Mouse (Mus musculus): Measurements from ENCODE around the gene Mpp5. TPM values are rescaled to one million over a fixed set of nuclear protein-coding genes. Genes with fewer than 3 reads are reported as not detected.
A peak's percentile ranks its signal among the peaks of the same experiment; 100 is the strongest.

Mpp5 gene
- polyA plus RNA-seq, 1 experiment from 2014 or later, result 30.3 TPM

DNA sequence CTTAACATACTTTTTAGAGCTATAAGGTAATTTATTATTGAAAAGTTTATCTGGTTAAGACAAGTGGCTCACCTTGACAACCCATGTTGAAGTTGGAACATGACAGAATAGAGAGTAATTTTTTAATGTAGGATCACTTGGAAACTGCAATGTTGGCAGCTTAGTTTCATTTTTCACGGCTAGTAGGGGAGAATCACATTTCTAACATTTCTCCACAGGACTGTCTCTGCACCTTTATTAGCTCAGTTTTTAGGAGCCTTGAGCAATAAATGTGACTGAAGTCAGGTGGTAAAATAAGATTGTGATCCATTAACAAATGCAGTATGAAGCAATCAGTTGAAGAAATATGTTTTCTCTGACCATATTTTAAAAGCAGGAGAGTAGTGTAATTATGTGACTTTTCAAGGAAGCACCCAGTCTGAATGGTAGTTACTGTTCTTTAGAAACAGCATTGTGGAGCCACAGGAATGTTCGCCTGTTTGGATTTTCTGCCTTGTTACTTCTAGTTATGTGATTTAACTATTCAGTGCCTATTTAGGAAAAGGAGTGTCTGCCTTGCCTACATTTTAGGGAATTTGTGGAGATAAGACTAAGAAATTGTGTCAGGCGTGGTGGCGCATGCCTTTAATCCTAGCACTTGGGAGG is 29.8 kb downstream of the Mpp5 start:
- no peaks in the 10 kb centered on the region for H3K27me3 ChIP-seq (ENCODE audit: low read depth, poor library complexity, severe bottlenecking)
- peak overlapping the region; percentile 35; the same call in 1 of the 2 replicates for H3K27ac ChIP-seq (replicated peaks)
- 54% methylated on average over 4 of the region's 4 CpGs for WGBS
- no peak overlapping the region for H3K4me3 ChIP-seq
- H3K36me3 ChIP-seq, result peaks cover 7% of the 10 kb centered on the region
- no peaks in the 10 kb centered on the region for H3K9me3 ChIP-seq (replicated peaks)
- DNase-seq (ENCODE audit: low spot score), result no peak
- peaks cover 32% of the 10 kb centered on the region for H3K4me1 ChIP-seq

DNA sequence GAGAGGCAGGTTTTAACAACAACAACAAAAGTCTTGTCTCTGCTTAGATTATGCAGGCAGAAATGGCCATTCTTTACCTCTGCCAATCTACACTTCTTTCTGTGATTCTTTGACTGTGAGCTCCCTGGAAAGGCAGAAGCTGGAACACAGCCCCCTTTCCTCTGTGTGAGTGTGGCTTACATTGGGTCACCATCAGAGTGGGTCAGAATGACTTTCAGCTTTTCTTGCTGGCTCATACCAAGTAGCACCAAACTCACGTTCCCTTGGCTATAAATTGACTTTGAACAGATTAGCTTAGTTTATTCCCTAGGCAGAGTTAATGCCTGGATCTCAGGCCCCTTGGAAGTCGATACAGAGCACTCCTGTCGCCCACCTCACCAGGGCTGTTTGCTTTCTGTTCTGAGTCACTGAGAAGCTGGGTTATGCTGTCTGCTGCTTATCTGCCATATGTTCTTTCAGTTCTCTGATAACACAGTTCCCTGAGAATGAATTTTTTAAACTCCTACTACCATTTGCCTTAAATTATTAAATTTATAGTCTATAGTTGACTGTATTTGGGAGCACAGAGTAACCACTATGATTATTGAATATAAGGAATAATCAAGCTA is 39.7 kb downstream of the Mpp5 start:
- DNase-seq (ENCODE audit: low spot score), result no peak
- H3K27me3 ChIP-seq (ENCODE audit: low read depth, poor library complexity, severe bottlenecking), result no peaks in the 10 kb centered on the region
- 48% methylated on average over 3 of the region's 3 CpGs for WGBS

DNA sequence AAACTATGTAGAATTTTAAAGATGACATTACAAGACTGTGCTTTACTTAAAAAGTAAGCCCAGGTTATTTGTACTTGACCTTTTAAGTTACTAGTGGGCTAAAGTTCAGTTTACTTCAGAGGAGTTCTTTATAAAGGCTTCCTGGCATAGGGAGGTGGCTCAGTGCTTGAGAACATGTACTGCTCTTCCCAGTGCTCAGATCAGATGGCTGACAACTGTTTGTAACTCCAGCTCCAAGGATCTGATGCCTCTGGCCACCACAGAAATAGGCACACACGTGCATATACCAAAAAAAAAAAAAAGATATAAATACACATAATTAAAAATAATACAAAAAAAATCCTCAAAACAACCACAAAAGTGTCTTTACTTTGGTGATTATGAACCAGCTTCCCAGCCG is 42.1 kb downstream of the Mpp5 start:
- H3K27me3 ChIP-seq (ENCODE audit: low read depth, poor library complexity, severe bottlenecking), result no peaks in the 10 kb centered on the region
- DNase-seq (ENCODE audit: low spot score), result no peak
- no peak overlapping the region for H3K4me3 ChIP-seq
- WGBS, result 82% methylated on average over 2 of the region's 2 CpGs
- no peaks in the 10 kb centered on the region for H3K36me3 ChIP-seq
- H3K9me3 ChIP-seq (replicated peaks), result no peaks in the 10 kb centered on the region
- no peak overlapping the region for H3K27ac ChIP-seq (replicated peaks)
- H3K4me1 ChIP-seq, result peaks cover 23% of the 10 kb centered on the region

More for the DNA sequence above, 39.7 kb downstream of the Mpp5 start:
- Histone ChIP-seq H3K4me3 (no peak overlapping the region), H3K9me3 (replicated peaks) (no peaks in the 10 kb centered on the region), H3K36me3 (no peaks in the 10 kb centered on the region), H3K4me1 (peaks cover 9% of the 10 kb centered on the region), H3K27ac (replicated peaks) (no peak overlapping the region)

DNA sequence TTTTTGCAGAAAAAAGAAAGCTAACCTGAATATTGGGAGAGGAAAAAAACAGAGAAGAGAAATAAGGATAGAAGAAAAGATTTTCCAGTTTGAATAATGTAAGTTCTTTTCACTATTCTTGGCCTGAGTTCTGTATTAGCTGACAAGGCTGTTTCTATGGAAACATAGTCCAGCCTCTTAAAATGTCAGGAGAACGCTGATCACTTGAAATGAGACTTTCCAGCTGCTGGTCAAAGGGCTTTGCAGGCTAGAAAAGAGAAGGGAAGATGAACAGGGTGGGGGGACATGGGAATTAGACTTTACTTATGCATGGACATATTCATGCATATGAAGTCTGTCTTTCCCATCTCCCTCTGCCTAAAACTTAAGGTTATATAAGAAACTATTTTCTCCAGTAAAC is 45.5 kb downstream of the Mpp5 start:
- no peaks in the 10 kb centered on the region for H3K9me3 ChIP-seq (replicated peaks)
- H3K27me3 ChIP-seq (ENCODE audit: low read depth, poor library complexity, severe bottlenecking), result no peaks in the 10 kb centered on the region
- DNase-seq (ENCODE audit: low spot score), result no peak
- H3K4me1 ChIP-seq, result peaks cover 18% of the 10 kb centered on the region
- 22% methylated on average over 1 of the region's 1 CpGs for WGBS
- no peak overlapping the region for H3K27ac ChIP-seq (replicated peaks)
- peaks cover 23% of the 10 kb centered on the region for H3K36me3 ChIP-seq
- H3K4me3 ChIP-seq, result no peak overlapping the region

DNA sequence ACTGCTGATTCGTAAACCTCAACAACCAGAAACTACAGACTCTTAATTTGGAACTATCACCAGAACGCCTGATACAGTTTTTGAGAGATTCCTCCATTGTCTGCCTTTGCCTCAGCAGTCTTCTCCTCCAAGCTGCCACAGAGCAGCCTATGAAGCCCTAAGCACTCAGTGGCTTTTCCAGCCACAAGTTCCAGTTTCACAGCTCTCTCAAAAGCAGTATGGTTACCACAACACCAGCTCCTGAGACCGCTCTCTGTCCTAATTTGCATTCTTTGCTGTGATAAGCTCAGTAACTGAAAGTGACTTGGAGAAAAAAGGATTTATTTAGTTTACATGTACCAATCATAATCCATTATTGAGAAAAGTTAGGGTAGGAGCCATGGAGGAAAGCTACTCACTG is 51.3 kb downstream of the Mpp5 start:
- Histone ChIP-seq H3K9me3 (replicated peaks) (no peaks in the 10 kb centered on the region), H3K27me3 (ENCODE audit: low read depth, poor library complexity, severe bottlenecking) (no peaks in the 10 kb centered on the region), H3K4me1 (no peaks in the 10 kb centered on the region), H3K4me3 (no peak overlapping the region), H3K27ac (replicated peaks) (no peak overlapping the region), H3K36me3 (peaks cover 25% of the 10 kb centered on the region)
- no peak for DNase-seq (ENCODE audit: low spot score)
- 87% methylated on average over 3 of the region's 3 CpGs for WGBS

DNA sequence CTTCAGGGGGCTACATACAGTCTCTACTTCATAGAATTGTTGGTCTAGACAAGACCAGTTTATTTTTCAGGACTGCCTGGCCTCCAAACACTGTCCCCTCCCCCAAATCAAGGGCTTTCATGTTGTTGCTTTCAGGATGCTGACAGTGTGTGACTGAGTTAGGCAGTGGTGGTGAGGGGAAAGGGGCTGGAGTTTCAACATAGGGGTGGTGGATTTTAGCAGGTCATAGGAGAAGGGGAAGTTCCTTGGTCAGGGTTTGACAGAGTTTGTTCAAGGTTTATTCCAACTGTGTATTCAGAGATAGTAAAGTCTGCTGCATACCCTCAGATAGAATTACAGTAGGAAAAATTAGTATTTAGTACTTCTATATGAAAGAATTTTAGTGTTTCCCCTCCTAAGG is 53.1 kb downstream of the Mpp5 start:
- H3K27me3 ChIP-seq (ENCODE audit: low read depth, poor library complexity, severe bottlenecking), result no peaks in the 10 kb centered on the region
- no peak for DNase-seq (ENCODE audit: low spot score)
- H3K4me3 ChIP-seq, result no peak overlapping the region
- no peaks in the 10 kb centered on the region for H3K4me1 ChIP-seq
- no peaks in the 10 kb centered on the region for H3K9me3 ChIP-seq (replicated peaks)
- peaks cover 25% of the 10 kb centered on the region for H3K36me3 ChIP-seq
- no peak overlapping the region for H3K27ac ChIP-seq (replicated peaks)

DNA sequence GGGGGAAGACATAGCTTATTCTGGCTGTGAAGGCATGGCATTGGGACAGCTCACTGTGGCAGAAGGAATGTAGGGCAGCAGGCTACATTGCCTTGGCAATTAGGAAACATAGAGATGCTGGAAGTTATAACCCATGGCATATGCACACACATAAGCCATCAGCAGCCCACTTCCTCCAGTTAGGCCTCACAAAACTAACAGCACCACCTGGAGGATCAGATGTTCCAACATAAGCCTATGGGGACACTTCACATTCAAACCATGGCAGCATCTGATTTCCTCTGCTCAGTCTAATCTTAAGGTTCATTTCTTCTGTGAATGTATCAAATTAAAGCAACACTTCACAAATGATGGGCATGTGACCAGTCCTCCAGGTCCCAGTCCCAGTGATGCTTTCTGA is 65.7 kb downstream of the Mpp5 start:
- peaks cover 16% of the 10 kb centered on the region; the same call in 1 of the 2 replicates for H3K36me3 ChIP-seq
- no peak overlapping the region for H3K27ac ChIP-seq (replicated peaks)
- no peaks in the 10 kb centered on the region for H3K27me3 ChIP-seq (ENCODE audit: low read depth, poor library complexity, severe bottlenecking)
- no peak for DNase-seq (ENCODE audit: low spot score)
- H3K4me1 ChIP-seq, result no peaks in the 10 kb centered on the region
- no peaks in the 10 kb centered on the region for H3K9me3 ChIP-seq (replicated peaks)
- H3K4me3 ChIP-seq, result no peak overlapping the region

DNA sequence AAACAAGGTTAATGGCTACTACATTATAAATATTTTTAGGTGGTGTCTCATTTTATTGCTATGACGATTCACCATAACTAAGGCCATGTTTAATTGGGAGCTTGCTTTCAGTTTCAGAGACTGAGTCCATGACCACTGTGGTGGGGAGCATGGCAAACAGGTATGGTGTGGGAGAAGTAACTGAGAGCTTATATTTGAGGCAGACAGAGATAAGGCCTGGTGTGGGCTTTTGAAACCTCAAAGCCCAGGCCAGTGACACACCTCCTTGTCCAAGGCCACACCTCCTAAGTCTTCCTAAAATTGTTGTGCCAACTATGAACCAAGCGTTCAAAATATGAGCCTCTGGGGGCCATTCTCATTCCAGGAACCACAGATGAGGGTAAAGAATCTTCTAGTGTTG is 85.8 kb downstream of the Mpp5 start:
- Histone ChIP-seq H3K9me3 (replicated peaks) (no peaks in the 10 kb centered on the region), H3K4me3 (no peak overlapping the region), H3K36me3 (peaks cover 86% of the 10 kb centered on the region), H3K4me1 (no peaks in the 10 kb centered on the region), H3K27me3 (ENCODE audit: low read depth, poor library complexity, severe bottlenecking) (no peaks in the 10 kb centered on the region), H3K27ac (replicated peaks) (no peak overlapping the region)
- no peak for DNase-seq (ENCODE audit: low spot score)
- WGBS, result 94% methylated on average over 2 of the region's 2 CpGs

DNA sequence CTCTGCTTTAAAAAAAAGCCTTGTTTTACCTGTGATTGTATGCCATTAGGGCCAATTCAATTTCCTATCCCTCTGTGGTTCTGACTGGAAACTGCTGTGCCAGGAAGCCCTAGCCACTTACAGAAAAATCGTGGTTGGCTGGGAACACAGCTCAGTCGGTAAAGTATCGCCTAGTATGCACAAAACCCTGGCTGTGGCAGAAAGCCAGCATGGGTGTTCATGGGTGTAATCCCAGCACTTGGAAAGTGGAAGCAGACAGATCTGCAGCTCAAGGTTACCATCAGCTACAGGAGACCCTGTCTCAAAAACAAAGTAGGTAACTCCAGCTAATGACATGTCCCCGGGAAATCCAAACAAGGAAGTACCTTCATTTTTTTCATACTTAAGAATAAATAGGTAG is 91.2 kb downstream of the Mpp5 start:
- WGBS, result 93% methylated on average over 4 of the region's 4 CpGs
- no peaks in the 10 kb centered on the region for H3K9me3 ChIP-seq (replicated peaks)
- no peak overlapping the region for H3K27ac ChIP-seq (replicated peaks)
- H3K4me3 ChIP-seq, result no peak overlapping the region
- peaks cover 92% of the 10 kb centered on the region for H3K36me3 ChIP-seq
- no peaks in the 10 kb centered on the region for H3K4me1 ChIP-seq
- DNase-seq (ENCODE audit: low spot score), result no peak
- no peaks in the 10 kb centered on the region for H3K27me3 ChIP-seq (ENCODE audit: low read depth, poor library complexity, severe bottlenecking)

DNA sequence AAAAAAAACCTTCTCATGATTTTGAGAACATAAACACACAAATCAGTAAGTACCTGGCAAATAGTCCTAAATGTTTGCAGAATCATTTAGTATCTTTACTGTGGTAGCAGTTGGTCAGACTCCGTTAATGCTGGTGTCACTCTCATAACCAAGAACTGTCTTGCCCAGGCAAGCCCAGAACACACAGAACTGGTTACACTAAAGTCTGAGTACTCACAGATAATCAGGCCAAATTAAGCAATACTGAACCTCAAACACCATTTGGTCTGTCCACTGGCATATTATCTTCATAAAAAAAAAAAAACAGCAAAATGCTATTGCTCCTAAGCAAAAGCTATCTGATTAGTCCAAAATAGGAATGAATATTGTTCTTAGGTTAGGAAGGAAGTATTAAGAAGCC is 93.7 kb downstream of the Mpp5 start:
- H3K9me3 ChIP-seq (replicated peaks), result no peaks in the 10 kb centered on the region
- no peak overlapping the region for H3K27ac ChIP-seq (replicated peaks)
- H3K4me3 ChIP-seq, result no peak overlapping the region
- H3K36me3 ChIP-seq, result peaks cover 87% of the 10 kb centered on the region
- DNase-seq (ENCODE audit: low spot score), result no peak
- 93% methylated on average over 1 of the region's 1 CpGs for whole genome bisulfite sequencing
- H3K4me1 ChIP-seq, result no peaks in the 10 kb centered on the region
- H3K27me3 ChIP-seq (ENCODE audit: low read depth, poor library complexity, severe bottlenecking), result no peaks in the 10 kb centered on the region

DNA sequence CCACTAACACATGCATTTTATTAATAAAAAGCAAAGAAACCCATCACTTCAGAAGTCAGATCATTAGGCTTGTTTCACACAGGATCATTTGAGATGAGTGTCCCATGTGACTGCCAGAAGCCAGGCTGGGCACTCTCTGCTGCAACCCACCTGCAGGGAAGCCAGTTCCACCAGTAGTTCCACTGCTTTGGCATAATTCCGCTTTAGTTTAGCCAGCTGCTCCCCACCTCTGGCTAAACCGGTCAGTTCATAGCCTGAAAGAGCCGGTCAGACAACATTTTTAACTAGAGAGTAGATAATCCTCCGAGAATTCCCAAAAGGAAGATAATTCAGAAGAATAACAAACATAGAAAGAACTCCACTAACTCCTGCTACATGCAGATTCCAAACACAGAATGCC is 99.5 kb downstream of the Mpp5 start:
- Histone ChIP-seq H3K9me3 (replicated peaks) (no peaks in the 10 kb centered on the region), H3K4me3 (no peak overlapping the region), H3K27me3 (ENCODE audit: low read depth, poor library complexity, severe bottlenecking) (no peaks in the 10 kb centered on the region), H3K4me1 (no peaks in the 10 kb centered on the region), H3K27ac (replicated peaks) (no peak overlapping the region), H3K36me3 (peaks cover 66% of the 10 kb centered on the region)
- 89% methylated on average over 4 of the region's 4 CpGs for WGBS
- no peak for DNase-seq (ENCODE audit: low spot score)

DNA sequence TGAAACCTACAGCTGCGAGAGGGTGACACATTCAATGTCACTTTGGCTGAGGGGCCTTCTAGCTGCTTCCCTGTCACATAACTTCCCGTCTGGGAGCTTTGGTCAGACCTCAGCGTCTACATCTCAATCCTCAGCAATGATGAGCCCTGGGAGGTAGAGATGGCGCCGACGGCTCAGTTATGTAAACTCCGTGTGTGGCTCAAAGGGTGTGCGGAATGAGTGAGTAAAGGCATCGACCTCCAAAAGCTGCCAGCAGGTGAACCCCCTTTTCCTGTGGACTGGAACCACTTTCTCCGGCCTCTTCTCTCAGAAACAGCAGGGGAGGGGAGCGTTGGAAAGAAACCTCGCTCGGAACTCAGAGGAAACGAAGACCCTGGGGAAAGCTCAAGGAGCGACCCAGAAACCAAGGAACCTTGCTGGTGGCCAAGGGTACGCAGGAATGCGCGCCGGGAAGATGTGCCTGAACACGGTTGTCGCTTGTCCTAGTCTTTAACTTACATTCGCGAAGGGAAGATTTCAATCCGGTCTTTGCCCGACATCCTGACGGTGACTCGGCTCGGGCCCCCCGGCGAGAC is 112.3 kb downstream of the Mpp5 start:
- no peaks in the 10 kb centered on the region for H3K9me3 ChIP-seq (replicated peaks)
- no peaks in the 10 kb centered on the region for H3K27me3 ChIP-seq (ENCODE audit: low read depth, poor library complexity, severe bottlenecking)
- no peak for DNase-seq (ENCODE audit: low spot score)
- peaks cover 25% of the 10 kb centered on the region for H3K36me3 ChIP-seq
- H3K27ac ChIP-seq (replicated peaks), result peak overlapping the region; percentile 95
- H3K4me1 ChIP-seq, result peaks cover 33% of the 10 kb centered on the region
- peak overlapping the region; percentile 88 for H3K4me3 ChIP-seq
- WGBS, result 1% methylated on average over 30 of the region's 30 CpGs

DNA sequence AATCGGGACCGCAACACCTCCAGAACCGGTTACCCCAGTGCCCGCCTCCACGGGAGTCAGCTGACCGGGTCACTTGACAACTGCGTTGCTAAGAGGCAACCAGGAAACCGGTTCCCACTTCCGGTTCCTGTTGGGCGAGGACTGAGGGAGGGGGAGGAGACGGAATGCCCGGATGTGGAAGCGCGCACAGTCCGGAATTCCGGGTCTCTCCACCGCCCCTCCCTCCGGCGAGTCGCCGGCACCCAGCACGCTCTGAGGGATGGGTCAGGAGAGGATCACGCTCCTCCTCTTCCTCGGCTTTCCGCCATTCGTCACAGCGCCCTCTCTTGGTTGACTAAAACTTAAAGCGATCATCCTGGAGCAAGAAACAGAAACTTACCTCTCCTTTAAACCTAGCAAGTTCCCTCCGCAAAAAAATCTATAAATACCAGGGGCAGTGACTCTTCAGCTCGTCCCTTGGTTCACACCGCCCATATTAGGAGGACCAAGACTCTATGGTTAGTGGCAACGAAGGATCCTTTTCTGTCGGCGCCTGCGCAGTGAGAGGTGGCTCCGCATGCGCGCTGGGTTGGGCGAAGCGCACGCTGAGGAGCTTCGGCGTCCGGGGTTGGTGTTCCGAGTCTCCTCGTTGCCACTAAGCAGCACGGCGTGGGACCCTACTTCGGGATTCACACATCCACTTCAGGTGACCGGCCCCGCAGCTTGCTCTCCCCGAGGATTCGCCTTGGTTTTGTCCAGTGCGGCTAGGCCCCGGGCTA is 113.0 kb downstream of the Mpp5 start, which contains the start of the genes Atp6v1d and Eif2s1:
Atp6v1d (minus strand) TSS at position 143 of the 758 bp plus-strand sequence.
Eif2s1 (plus strand) TSS at position 324 of the 758 bp plus-strand sequence.
- peaks cover 33% of the 10 kb centered on the region for H3K4me1 ChIP-seq
- H3K4me3 ChIP-seq, result peak within 1 kb of the TSS; percentile 88
- H3K9me3 ChIP-seq (replicated peaks), result no peaks in the 10 kb centered on the region
- no peaks in the 10 kb centered on the region for H3K27me3 ChIP-seq (ENCODE audit: low read depth, poor library complexity, severe bottlenecking)
- WGBS, result under 1% methylated on average over 55 of the region's 55 CpGs
- H3K36me3 ChIP-seq, result peaks cover 24% of the 10 kb centered on the region
- peak within 1 kb of the TSS; percentile 95 for H3K27ac ChIP-seq (replicated peaks)
- DNase-seq (ENCODE audit: low spot score), result peak; percentile 99
